Mouse (Mus musculus) layer of hippocampus, postnatal 25 days (tissue): ENCODE results near the gene Spef1. TPM values are rescaled to one million over a fixed set of nuclear protein-coding genes. Genes with fewer than 3 reads are reported as not detected.

Source experiments
- DNase-seq, 2 experiments: peaks; one replicate each; pipeline ENCODE4 v3.0.0; 2022; ENCODE audit warnings: mixed read lengths in 2 of 2, low spot score in 1 of 2; ENCODE audit errors: extremely low spot score in 1 of 2
- total RNA-seq, 2 experiments: library from RNA; stranded (reverse); gene quantifications; 2 replicates each; pipeline ENCODE4 v1.2.3; 2021

Spef1 gene
- total RNA-seq, 2 experiments from 2014 or later: 11.2 to 12.4 TPM

DNA sequence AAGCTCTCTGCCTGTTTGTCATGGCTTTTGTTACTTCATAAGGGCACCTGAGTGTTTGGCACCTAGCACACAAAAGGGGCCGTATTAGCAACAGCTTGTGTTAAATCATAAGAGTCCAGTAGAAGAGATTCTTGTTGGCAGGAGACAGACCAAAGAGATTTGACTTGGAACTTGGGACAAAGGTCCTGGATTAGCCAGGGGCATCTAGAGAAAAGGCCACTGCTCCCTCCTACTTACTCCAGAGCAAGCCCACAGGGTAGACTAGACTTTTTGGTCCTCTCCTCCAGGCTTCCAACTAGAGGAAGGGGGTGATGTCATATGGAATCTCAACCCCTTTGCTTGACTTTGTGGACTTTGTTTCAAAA lies 11.2 kb downstream of the Spef1 start:
- no peak for DNase-seq

DNA sequence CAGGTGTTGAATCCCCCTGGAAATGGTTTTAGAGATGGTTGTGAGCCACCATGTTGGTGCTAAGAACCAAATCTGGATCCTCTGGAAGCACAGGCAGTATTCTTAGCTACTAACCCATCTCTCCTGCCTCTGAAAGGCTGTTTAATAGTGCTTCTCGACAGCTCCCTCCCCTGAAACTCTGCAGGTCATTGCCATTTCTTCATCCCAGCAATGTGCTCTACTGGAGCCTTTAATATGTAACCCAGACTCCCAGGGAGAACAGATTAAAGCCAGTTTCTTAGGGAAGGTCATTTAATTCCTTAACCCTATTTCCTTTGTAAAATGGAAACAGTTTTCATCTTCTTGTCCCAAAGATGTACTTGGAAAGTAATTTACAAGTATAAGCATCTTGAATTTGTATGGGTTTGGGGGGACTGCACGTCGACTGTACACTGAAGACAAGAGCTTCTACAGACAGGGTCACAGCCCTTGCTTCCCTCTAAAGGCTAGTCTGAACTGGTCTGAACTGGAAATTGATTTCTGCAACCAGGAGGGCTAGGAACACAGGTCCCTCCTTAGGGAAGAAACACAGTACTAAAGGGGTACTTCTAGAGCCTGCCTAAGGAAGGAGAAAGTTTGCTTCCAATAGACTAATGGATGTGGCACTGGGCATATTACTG lies 11.7 kb downstream of the Spef1 start:
- DNase-seq: no peak

- DNase-seq: peak in 1 of 2 experiments; percentile 39
Measured at GRCm38 (mm10) chr2:131174700-131175099, 12.4 kb downstream of the Spef1 start.

GRCm38 (mm10) chr2:131172322-131172721 lies 14.8 kb downstream of the Spef1 start:
- DNase-seq: no peak

GRCm38 (mm10) chr2:131171401-131172104 lies 15.5 kb downstream of the Spef1 start:
- peak; percentile 56 to 63 for DNase-seq

GRCm38 (mm10) chr2:131170936-131171335 lies 16.1 kb downstream of the Spef1 start:
- DNase-seq: no peak

DNA sequence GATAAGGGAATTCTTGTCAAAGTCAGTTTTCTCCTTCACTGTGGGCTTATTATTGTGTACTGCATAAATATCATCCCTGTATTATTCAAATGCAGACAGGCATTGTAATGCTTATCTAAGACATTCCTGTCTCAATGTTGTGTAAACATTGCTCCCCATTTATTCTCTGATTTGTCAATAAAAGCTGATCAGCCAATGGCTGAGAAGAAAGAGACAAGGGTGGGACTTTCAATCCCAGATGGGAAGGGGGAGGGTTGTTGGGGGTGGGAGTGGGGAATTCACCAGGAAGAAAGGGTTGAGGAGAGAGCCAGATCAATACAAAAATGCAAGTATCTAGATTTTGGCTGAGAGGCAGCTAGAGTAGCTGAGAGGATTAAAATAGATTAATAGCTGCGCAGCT lies 18.2 kb downstream of the Spef1 start:
- DNase-seq: no peak

DNA sequence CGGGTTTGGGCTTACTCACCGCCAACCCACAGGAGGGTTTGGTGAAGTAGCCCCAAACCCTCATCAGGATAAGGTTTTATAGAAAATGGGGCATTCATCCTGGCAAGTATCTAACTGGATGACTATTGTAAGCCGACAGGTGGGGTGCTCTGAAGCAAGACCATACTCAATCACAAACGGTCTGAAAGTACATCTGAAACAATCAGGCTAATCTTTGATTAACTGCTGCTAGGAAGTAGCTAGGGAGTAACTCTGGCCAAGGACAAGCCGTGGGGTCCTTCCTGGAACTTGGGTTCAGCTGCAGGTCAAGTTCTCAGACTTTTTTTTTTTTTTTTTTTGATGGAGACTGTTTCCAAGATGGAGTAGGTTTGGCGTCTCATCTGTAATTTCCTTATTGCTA lies 19.1 kb downstream of the Spef1 start:
- no peak for DNase-seq

DNA sequence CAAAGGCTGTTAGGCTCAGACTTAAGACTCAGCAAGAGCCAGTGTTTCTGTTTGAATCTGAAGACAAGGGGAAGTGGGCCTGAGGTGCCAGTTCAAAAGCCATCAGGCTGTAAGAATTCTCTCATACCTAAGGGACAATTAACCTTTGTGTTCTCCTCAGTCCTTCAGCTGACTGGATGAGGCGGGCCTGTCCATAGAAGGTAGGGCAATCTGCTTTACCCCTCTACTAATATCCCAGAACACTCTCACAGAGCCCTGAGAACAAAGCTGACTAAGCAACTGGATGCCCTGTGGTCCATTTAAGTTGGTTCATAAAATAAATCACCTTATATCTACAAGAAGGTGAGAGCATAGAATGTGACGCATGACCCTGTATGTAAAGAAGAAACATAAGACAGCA lies 20.9 kb downstream of the Spef1 start:
- no peak for DNase-seq

- DNase-seq: no peak
Measured at GRCm38 (mm10) chr2:131163924-131164323, 23.2 kb downstream of the Spef1 start.

GRCm38 (mm10) chr2:131160671-131161111 lies 26.4 kb downstream of the Spef1 start:
- no peak for DNase-seq

DNA sequence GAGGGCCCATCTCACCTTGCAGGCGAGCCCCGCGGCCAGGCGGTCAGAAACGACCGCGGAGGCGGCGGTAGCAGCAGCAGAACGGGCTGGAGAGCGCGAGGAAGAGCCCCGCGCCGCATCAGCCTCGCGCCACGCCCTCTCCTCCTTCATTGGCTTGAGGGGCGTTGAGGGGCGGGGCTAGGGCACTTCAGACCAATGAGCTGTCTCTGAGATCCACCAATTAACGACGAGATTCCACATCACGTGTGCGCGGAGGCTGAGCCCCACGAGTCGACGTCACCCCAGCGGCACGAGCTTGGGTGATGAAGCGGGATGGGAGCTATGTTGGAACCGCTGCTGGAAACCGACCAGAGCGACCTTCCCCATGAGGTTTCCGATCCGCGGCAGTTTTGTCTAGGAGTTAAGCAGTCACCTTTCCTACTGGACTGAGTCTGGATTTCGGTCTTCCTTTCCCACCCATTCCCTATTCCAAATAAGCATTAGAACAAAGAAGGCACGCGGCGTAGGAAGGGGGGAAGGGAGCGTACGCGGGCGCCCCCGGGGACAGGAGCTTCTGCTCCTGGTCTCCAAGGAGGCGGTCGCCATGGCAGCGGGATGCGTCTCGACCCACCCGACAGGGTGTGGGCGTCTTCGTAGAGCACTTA lies 27.0 kb downstream of the Spef1 start, which contains the start of gene 1700037H04Rik:
Gene 1700037H04Rik, minus strand, starts transcription at position 144 of the 644 bp plus-strand sequence.
- DNase-seq: peak; percentile 79 to 83

GRCm38 (mm10) chr2:131159491-131159910 lies 27.6 kb downstream of the Spef1 start:
- DNase-seq: no peak

GRCm38 (mm10) chr2:131156987-131157386 lies 30.1 kb downstream of the Spef1 start:
- DNase-seq: no peak

- DNase-seq: no peak
Measured at GRCm38 (mm10) chr2:131154036-131154435, 33.0 kb downstream of the Spef1 start.

DNA sequence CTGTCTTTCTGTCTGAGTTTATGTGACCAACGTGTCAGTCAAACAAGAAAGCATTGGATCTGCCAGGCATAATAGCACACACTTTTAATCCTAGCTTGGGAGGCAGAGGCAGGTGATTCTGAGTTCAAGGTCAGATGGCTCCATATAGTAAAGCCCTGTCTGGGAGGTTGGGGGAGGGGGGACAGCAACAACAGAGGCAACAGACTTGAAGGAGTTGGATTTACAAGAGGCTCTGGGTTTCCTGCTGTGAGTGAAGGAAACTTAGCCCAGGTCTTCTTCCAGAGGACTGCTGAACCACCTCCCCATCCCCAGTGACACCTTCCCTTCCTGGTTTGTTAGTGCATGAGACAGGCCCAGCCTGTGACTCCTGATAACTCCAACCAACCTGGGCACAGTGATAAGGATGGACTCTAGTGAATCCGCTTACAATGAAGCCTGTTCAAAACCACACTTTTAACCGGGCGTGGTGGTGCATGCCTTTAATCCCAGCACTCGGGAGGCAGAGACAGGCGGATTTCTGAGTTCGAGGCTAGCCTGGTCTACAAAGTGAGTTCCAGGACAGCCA lies 34.8 kb downstream of the Spef1 start:
- no peak for DNase-seq

DNA sequence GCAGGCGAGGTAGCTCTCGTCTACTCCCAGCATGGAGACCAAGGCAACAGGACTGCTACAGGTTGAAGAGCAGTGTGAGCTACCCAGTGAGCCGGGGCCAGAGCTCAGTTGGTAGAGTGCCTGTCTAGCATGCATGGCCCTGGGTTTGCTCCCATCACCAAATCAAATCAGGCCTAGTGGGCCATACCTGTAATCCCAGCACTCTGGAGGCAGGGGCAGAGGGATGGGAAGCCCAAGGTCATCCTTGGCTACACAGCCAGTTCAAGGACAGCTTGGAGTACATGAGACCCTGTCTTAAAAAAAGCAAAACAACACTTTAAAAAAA lies 37.9 kb downstream of the Spef1 start:
- no peak for DNase-seq

GRCm38 (mm10) chr2:131148353-131149253 lies 38.5 kb downstream of the Spef1 start:
- no peak for DNase-seq

GRCm38 (mm10) chr2:131147043-131147365 lies 40.1 kb downstream of the Spef1 start:
- DNase-seq: no peak
